Mouse (Mus musculus) right cerebral cortex, postnatal 14 days (tissue): ENCODE measurements around the gene Psg16.

ENCODE experiments used
- DNase-seq: peaks from one replicate; pipeline ENCODE4 v3.0.0; 2022

The Psg16 gene

GRCm38 (mm10) chr7:17073904-17074615, at the start of gene Psg16:
Gene Psg16, plus strand, starts transcription at chr7:17074040.
- DNase-seq: peak; percentile 55

GRCm38 (mm10) chr7:17024141-17024540, 49.7 kb upstream of the Psg16 start:
- no peak for DNase-seq

DNA sequence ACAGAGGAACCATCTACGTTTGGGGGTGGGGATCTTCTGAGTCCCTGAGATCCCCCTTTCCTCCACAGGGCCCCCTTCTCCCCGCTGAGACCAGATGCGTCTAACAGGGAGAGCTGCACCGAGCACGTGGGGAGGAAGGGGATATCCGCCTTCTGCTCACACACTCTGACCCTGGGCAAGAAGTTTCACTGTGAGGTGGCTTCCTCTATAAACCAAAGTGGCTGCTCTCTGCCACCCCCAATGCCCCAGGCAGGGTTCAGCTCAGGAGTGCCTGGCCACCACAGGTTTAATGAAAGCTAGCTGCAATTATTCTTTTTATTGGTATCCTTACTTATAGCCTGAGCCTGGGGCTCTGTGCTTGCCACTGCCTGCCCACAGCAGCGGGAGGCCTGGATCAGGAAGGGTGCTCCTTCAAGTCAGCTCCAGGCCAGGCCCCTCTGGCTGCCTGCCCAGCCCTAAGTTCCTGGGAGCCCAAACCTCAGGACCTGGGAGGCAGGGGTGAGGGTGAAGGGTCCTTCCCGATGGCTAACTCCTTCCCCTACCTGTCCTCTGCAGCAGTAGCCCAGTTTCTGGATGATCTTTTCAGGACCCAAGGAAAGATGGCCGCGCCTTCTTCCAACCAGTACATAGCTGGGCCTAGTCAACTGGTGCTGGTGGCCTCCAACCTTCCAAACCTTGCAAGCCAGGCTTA, 48.9 kb upstream of the Psg16 start:
- DNase-seq: no peak

- no peak for DNase-seq
Measured at GRCm38 (mm10) chr7:17025505-17025894, 48.3 kb upstream of the Psg16 start.

- no peak for DNase-seq
Measured at GRCm38 (mm10) chr7:17025896-17026622, 47.8 kb upstream of the Psg16 start.

- no peak for DNase-seq
Measured at GRCm38 (mm10) chr7:17026710-17027587, 46.9 kb upstream of the Psg16 start.

DNA sequence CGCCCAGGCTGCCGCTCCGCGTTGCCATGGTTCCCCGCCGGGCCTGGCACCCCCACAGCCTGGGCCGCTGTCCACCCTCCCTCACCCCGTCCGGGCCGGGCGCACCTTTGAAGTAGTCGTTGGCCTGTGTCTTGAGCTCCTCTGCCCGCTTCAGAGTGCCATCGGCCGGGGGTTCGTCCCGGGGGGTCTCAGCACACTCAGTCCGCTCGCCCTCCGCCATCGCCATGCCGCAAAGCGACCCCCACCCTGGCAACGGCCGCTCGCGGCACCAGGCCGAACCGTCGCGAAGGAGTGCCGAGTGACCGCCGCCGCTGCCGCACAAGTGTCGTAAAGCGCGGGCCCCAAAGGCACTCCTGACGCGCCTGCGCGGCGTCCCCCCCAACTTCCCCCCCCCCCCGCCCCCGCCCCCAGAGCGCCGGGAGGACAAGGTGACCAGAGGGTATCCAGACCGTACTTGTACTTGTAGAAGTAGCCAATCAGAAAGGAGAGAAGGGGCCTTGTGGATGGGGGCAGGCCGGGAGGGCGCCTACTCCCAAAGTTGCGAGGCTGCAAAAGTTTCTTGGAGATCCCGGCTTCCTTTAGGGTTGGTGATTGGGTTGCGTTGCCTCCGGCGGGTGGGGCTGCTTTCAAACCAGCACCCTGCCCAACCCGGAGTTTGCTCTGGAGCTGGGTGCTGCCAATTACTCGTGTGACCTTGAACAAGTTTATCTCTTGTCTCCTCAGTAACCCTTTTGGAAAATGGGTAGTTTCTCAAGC, 46.1 kb upstream of the Psg16 start, which contains the start of gene Ppp5c:
Gene Ppp5c, minus strand, starts transcription at position 337 of the 756 bp plus-strand sequence.
- peak; percentile 92 for DNase-seq

GRCm38 (mm10) chr7:17028923-17029322, 44.9 kb upstream of the Psg16 start:
- no peak for DNase-seq

DNA sequence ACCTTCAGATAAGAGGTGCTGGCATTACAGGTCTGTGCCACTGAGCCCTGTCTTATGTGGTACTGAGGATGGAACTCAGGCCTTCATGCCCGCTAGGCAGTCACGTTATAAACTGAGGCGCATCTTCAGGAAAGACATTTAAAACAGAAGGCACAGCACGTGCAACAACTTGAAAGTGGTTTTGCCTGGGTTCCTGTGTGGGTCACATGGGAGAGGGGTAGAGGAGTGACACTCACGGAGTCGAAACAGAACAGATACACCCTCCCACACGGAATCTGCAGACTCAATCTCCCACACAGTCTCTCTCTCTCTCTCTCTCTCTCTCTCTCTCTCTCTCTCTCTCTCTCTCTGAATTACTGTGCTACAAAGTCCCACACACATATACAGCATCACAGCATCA, 43.6 kb upstream of the Psg16 start:
- no peak for DNase-seq

DNA sequence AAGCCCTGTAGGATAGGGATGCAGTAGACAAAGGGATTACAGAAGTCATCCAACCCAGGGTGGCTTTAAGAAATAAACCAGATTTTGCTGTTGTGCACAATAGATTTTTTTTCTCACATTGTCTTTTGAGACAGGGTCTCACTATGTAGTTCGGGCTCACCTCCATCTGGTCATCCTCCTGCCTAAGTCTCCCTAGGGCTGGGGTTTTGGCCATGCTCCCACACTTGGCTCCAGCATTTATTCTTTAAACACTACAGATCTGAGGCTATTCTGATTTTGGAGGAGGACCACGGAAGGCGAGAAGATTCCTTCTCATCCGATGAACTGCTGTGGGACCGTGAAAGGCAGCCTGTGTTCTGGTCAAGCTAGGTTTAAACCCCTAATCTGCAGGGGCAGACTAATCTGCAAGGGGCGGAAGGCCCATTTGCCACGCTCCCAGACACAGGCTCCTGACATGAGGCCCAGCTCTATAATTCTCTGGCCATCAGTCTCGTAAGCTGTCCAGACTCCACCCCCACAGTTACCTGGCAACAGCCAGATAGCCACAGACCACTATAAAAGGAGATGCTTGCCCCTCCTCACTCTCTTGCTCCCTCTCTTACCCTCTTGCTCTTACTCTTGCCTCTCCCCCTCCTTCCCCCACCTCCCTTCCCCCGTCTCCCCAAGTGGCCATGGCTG, 35.7 kb upstream of the Psg16 start:
- DNase-seq: no peak

DNA sequence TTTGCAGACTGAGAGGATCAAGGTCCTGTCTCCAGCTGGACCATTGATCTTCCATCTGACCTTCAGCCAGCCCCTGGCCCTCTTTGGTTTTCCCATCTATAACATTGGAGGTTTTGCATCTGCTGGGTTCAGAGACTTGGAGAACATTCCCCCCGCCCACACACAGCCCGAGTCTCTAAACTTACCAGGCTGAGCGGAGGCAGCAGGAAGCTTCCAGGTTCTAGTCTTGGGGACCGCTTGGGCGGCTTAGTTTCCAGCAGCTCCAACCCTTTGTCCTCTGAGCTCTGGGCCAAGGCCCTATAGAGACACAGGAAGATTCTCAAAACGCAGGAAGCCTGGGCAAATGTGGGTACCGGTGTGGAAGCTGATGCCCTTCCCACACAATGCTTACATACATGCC, 34.5 kb upstream of the Psg16 start:
- no peak for DNase-seq

- peak; percentile 48 for DNase-seq
Measured at GRCm38 (mm10) chr7:17045743-17046142, 28.1 kb upstream of the Psg16 start.

- no peak for DNase-seq
Measured at GRCm38 (mm10) chr7:17047041-17047682, 26.7 kb upstream of the Psg16 start.

- DNase-seq: no peak
Measured at GRCm38 (mm10) chr7:17048431-17049190, 25.2 kb upstream of the Psg16 start.

DNA sequence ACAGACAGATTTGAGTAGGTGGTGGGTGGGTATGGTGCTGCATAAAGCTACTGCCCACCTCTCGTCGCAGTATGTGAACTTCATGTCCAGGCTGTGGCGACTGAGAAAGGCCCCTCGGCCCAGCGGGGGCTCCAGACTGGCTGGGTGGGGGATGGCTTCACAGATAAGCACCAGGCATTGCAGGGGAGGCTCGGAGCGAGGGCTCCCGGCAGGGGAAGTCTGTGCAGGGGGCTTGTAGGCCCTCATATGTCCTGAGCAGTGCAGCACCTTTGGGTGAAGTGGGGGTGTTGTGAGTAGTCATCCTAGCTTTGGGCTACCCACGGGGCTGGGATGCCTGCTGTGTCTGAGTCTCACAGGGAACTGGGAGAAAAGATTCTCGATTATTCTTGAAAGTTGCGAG, 23.3 kb upstream of the Psg16 start:
- DNase-seq: no peak

GRCm38 (mm10) chr7:17050933-17051594, 22.8 kb upstream of the Psg16 start:
- DNase-seq: peak; percentile 70

GRCm38 (mm10) chr7:17054325-17054989, 19.4 kb upstream of the Psg16 start:
- DNase-seq: no peak

GRCm38 (mm10) chr7:17055287-17055946, 18.4 kb upstream of the Psg16 start:
- DNase-seq: no peak
